ENCODE assay signal across 8 mouse cellular contexts in genomic region chr5:74066416-74067115, GRCm38 (mm10). TPM values are rescaled to one million over a fixed set of nuclear protein-coding genes. Genes with fewer than 3 reads are reported as not detected.
A peak's percentile ranks its signal among the peaks of the same experiment; 100 is the strongest.
DNase-seq lines count a peak whose midpoint lies in the region; ATAC-seq and TF ChIP-seq lines count a peak whose summit lies in the region.

No protein-coding gene starts in this region.

- no peaks in the 10 kb centered on the region for H3K27me3 ChIP-seq in heart, adult 2 months (ENCODE audit: control insufficient read depth, insufficient read depth, low read length)
- no peaks in the 10 kb centered on the region for H3K27me3 ChIP-seq in limb, embryonic 11.5 days (ENCODE audit: control insufficient read depth, insufficient read depth, low read length)
- H3K27me3 ChIP-seq in midbrain, embryonic 13.5 days: peaks cover 4% of the 10 kb centered on the region; the same call in 1 of the 2 replicates

- no peak for TF ChIP-seq POLR2A in heart, adult 2 months (IDR thresholded peaks at IDR 0.05; ENCODE audit: insufficient read depth, low read depth, low read length)

- H3K27ac ChIP-seq in heart, adult 2 months: peak overlapping the region; percentile 52
- peak overlapping the region; percentile 77 for H3K27ac ChIP-seq in limb, embryonic 11.5 days (replicated peaks; ENCODE audit: low read depth, low read length)
- peak overlapping the region; percentile 1; the same call in 1 of the 2 replicates for H3K27ac ChIP-seq in midbrain, embryonic 13.5 days

- WGBS in heart, adult 2 months: 15% methylated on average over 12 of the region's 12 CpGs
- 30% methylated on average over 12 of the region's 12 CpGs for WGBS in limb, embryonic 11.5 days
- 51% methylated on average over 12 of the region's 12 CpGs for WGBS in midbrain, embryonic 13.5 days

- 0 out of 2 replicates have a peak, but pooled peaks have one; percentile 38 for ATAC-seq in limb, embryonic 11.5 days (ENCODE audit: insufficient number of reproducible peaks, low FRiP score, low TSS enrichment, low read depth)
- ATAC-seq in midbrain, embryonic 13.5 days: no peak

- DNase-seq in heart, adult 2 months: peak; percentile 45 to 57
- DNase-seq in heart, adult 8-10 months (ENCODE audit: low spot score): no peak
- peak; percentile 50 for DNase-seq in embryo, embryonic 10.5 days (ENCODE audit: low spot score)
- peak; percentile 53 to 55 for DNase-seq in heart, postnatal 10 days
- peak; percentile 57 for DNase-seq in limb, embryonic 11.5 days (ENCODE audit: low spot score)
- no peak for DNase-seq in thymus, postnatal 4 days
- no peak for DNase-seq in frontal cortex, postnatal 14 days (ENCODE audit: low spot score in 2 of 2)

- peaks cover 4% of the 10 kb centered on the region; the same call in 1 of the 2 replicates for H3K79me2 ChIP-seq in heart, adult 2 months (replicated peaks; ENCODE audit: control insufficient read depth, insufficient read depth, low read length)

- no peak for TF ChIP-seq EP300 in heart, adult 2 months (IDR thresholded peaks at IDR 0.05; ENCODE audit: insufficient read depth, low read depth, low read length)

- peak overlapping the region; percentile 21; the same call in 1 of the 2 replicates for H3K4me3 ChIP-seq in heart, adult 2 months
- peak overlapping the region; percentile 92 for H3K4me3 ChIP-seq in limb, embryonic 11.5 days (ENCODE audit: low read depth, low read length)
- peak overlapping the region; percentile 79 for H3K4me3 ChIP-seq in midbrain, embryonic 13.5 days (replicated peaks)

- H3K4me2 ChIP-seq in limb, embryonic 11.5 days (ENCODE audit: low read depth, severe bottlenecking): peak overlapping the region; percentile 81
- H3K4me2 ChIP-seq in midbrain, embryonic 13.5 days (replicated peaks): peak overlapping the region; percentile 83

- 0 out of 2 replicates have a peak overlapping the region, but pooled peaks have one; percentile 24 for H3K9ac ChIP-seq in heart, adult 2 months (ENCODE audit: low read depth, low read length)
- peak overlapping the region; percentile 17; the same call in 1 of the 2 replicates for H3K9ac ChIP-seq in limb, embryonic 11.5 days (ENCODE audit: low read length)
- H3K9ac ChIP-seq in midbrain, embryonic 13.5 days (replicated peaks): peak overlapping the region; percentile 51; the same call in 1 of the 2 replicates

- TF ChIP-seq CTCF in heart, adult 2 months (IDR thresholded peaks at IDR 0.05): no peak

- H3K36me3 ChIP-seq in heart, adult 2 months (ENCODE audit: control insufficient read depth, insufficient read depth, low read length): peaks cover 12% of the 10 kb centered on the region; the same call in 1 of the 2 replicates
- H3K36me3 ChIP-seq in limb, embryonic 11.5 days (ENCODE audit: control insufficient read depth, insufficient read depth, low read length): no peaks in the 10 kb centered on the region
- H3K36me3 ChIP-seq in midbrain, embryonic 13.5 days: no peaks in the 10 kb centered on the region

- H3K9me3 ChIP-seq in limb, embryonic 11.5 days (ENCODE audit: control insufficient read depth, low read length): no peaks in the 10 kb centered on the region
- H3K9me3 ChIP-seq in midbrain, embryonic 13.5 days: no peaks in the 10 kb centered on the region

- intact Hi-C loops in heart, adult 2 months (cut with DNase I): loop anchor here (5.0 to 10.0 kb wide), 5 partner anchors 74 to 468 kb away; partner anchors contain the start of genes Fip1l1 and Scfd2
- intact Hi-C loops in heart, postnatal 10 days (cut with DNase I): loop anchor here (2.0 kb wide), 1 partner anchor 18 kb away; no protein-coding TSS in a partner anchor

- peaks cover 17% of the 10 kb centered on the region for H3K4me1 ChIP-seq in heart, adult 2 months (ENCODE audit: control insufficient read depth, insufficient read depth, low read length)
- H3K4me1 ChIP-seq in limb, embryonic 11.5 days (ENCODE audit: control insufficient read depth, insufficient read depth, low read length): peaks cover 38% of the 10 kb centered on the region
- H3K4me1 ChIP-seq in midbrain, embryonic 13.5 days (replicated peaks): peaks cover 36% of the 10 kb centered on the region

RNA-seq across cellular contexts. Expression of gene Usp46, which starts 1.7 kb away (rescaled TPM):
- total RNA-seq in heart, adult 2 months (2021): 10 to 100 TPM; 35.8 to 37.1 TPM
- polyA plus RNA-seq in heart, adult 2 months (2012; rRNA removed): 6.4 and 15.8 TPM in 2 replicates
- 10 to 100 TPM; 32.2 to 40.1 (median 34.8) TPM for total RNA-seq in heart, adult 8-10 months (2022)
- total RNA-seq in heart, postnatal 10 days (2021): 10 to 100 TPM; 47.1 to 50.5 TPM
- polyA plus RNA-seq in limb, embryonic 11.5 days (2014; fragmentation: Nextera tagmentation; extraction: Ambion mirVana): 48.8 and 50.7 TPM in 2 replicates
- 23.9 and 25.2 TPM in 2 replicates for polyA plus RNA-seq in midbrain, embryonic 13.5 days (2015; fragmentation: Nextera tagmentation; extraction: Ambion mirVana)

Comparison
In these comparisons a context has a peak if more than half of its experiments do, and no peak if none do; other contexts are left out.
1. DNase-seq: peak in heart, adult 2 months (2 of 2), embryo, embryonic 10.5 days (single experiment), heart, postnatal 10 days (2 of 2) and limb, embryonic 11.5 days (single experiment); none in heart, adult 8-10 months (single experiment), thymus, postnatal 4 days (single experiment) and frontal cortex, postnatal 14 days (0 of 2).
2. H3K27ac ChIP-seq: peak in every context shown above with its lines; median percentile 77 in limb, embryonic 11.5 days; 52 in heart, adult 2 months; 1 in midbrain, embryonic 13.5 days.
3. H3K4me3 ChIP-seq: peak in every context shown above with its lines; median percentile 92 in limb, embryonic 11.5 days; 79 in midbrain, embryonic 13.5 days; 21 in heart, adult 2 months.
4. Peak in every context shown above with its lines, with median percentiles within 50 percentile points of each other: H3K9ac ChIP-seq.